Comparison of ENCODE assay signal across 12 mouse cellular contexts in the genomic region with DNA sequence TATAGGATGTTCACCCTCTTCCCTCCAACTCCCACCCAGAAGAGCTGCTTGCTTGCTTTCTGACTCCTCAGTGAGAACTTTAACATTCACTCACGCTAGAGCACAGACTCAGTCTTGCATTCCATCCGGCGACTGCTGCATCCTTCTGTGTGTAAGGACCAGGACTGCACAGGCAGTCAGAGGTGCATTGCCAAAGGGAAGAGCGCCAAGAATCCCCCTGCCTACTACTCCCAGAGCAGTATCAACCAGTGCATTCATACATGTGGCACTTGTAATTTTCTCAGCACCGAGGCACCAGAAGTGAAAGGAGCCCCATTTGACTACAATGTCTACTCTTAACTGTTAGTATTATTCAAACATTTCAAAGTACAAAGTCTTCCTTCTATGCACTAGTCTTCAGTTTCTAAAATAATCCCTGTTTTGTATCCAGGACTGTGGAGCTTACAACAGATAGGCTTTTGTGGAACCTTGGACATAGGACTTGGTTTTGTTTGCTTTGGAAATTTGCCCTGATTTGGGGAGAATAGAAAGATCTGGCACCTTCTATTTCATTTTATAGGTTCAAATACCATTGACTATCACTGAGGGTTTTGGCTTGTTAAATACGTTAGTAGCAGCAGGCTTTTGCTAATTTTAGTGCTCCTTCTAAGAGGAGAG.
DNase-seq lines count a peak whose midpoint lies in the region; ATAC-seq and TF ChIP-seq lines count a peak whose summit lies in the region.
"Had no signal": no experiment of that assay in that cellular context is flagged by ENCODE, and none has a peak within 500 bp of the region (broad histone marks: within the 10 kb centered on the region; RNA-seq: fewer than 3 reads in every experiment).

No protein-coding gene starts in this region.

- H3K36me3 ChIP-seq in heart, embryonic 10.5 days: peaks cover 5% of the 10 kb centered on the region; the same call in 1 of the 2 replicates
- peaks cover 10% of the 10 kb centered on the region; the same call in 1 of the 2 replicates for H3K36me3 ChIP-seq in lung, embryonic 15.5 days
- H3K36me3 ChIP-seq in liver, embryonic 12.5 days: peaks cover 33% of the 10 kb centered on the region
- H3K36me3 ChIP-seq in limb, embryonic 10.5 days: no peaks in the 10 kb centered on the region
- H3K36me3 ChIP-seq in kidney, adult 2 months (ENCODE audit: control insufficient read depth, insufficient read depth, low read length): peaks cover 1% of the 10 kb centered on the region; the same call in 1 of the 2 replicates

- H3K4me1 ChIP-seq in heart, embryonic 10.5 days: peaks cover 76% of the 10 kb centered on the region
- peaks cover 58% of the 10 kb centered on the region for H3K4me1 ChIP-seq in lung, embryonic 15.5 days
- H3K4me1 ChIP-seq in liver, embryonic 12.5 days: peaks cover 68% of the 10 kb centered on the region
- H3K4me1 ChIP-seq in limb, embryonic 10.5 days: no peaks in the 10 kb centered on the region; the same call in 1 of the 2 replicates
- no peaks in the 10 kb centered on the region for H3K4me1 ChIP-seq in kidney, adult 2 months (ENCODE audit: control insufficient read depth, insufficient read depth, low read length)

- no peaks in the 10 kb centered on the region for H3K27me3 ChIP-seq in heart, embryonic 10.5 days (ENCODE audit: insufficient read depth, poor library complexity, severe bottlenecking)
- no peaks in the 10 kb centered on the region for H3K27me3 ChIP-seq in lung, embryonic 15.5 days
- H3K27me3 ChIP-seq in liver, embryonic 12.5 days (replicated peaks): no peaks in the 10 kb centered on the region
- H3K27me3 ChIP-seq in limb, embryonic 10.5 days (ENCODE audit: low read depth, poor library complexity, severe bottlenecking): no peaks in the 10 kb centered on the region
- H3K27me3 ChIP-seq in kidney, adult 2 months (replicated peaks; ENCODE audit: control insufficient read depth, insufficient read depth, low read length): no peaks in the 10 kb centered on the region
- H3K27me3 ChIP-seq: limb, embryonic 15.5 days had no signal

- DNase-seq in heart, embryonic 10.5 days (ENCODE audit: low spot score): no peak
- DNase-seq in heart, adult 18-20 months: no peak
- DNase-seq in lung, postnatal 25 days (ENCODE audit: low spot score): no peak
- DNase-seq in brain, adult 2 months (ENCODE audit: low read depth, low spot score): peak; percentile 35
- DNase-seq in limb, embryonic 10.5 days (ENCODE audit: low spot score): no peak
- DNase-seq in kidney, adult 2 months: no peak
- DNase-seq: cerebellum, adult 11 months; right cerebral cortex, postnatal 25 days; thymus, postnatal 36 days had no signal

- no peak for TF ChIP-seq POLR2A in kidney, adult 2 months (IDR thresholded peaks at IDR 0.05; ENCODE audit: low read depth, low read length)

- peak; percentile 43; the same call in 1 of the 2 replicates for ATAC-seq in lung, embryonic 15.5 days (ENCODE audit: borderline replicate concordance, extremely low read depth, low FRiP score, low TSS enrichment)
- ATAC-seq in liver, embryonic 12.5 days: no peak

- H3K4me2 ChIP-seq in lung, embryonic 15.5 days: no peak overlapping the region
- H3K4me2 ChIP-seq in liver, embryonic 12.5 days: peak overlapping the region; percentile 0; the same call in 1 of the 2 replicates
- H3K4me2 ChIP-seq: limb, embryonic 15.5 days had no signal

- no peaks in the 10 kb centered on the region for H3K9me3 ChIP-seq in heart, embryonic 10.5 days
- H3K9me3 ChIP-seq in lung, embryonic 15.5 days: no peaks in the 10 kb centered on the region
- H3K9me3 ChIP-seq in liver, embryonic 12.5 days (replicated peaks): no peaks in the 10 kb centered on the region
- no peaks in the 10 kb centered on the region for H3K9me3 ChIP-seq in limb, embryonic 10.5 days (replicated peaks)
- H3K9me3 ChIP-seq: limb, embryonic 15.5 days had no signal

- peak overlapping the region; percentile 29; the same call in 1 of the 2 replicates for H3K27ac ChIP-seq in heart, embryonic 10.5 days
- H3K27ac ChIP-seq in lung, embryonic 15.5 days: peak overlapping the region; percentile 79
- H3K27ac ChIP-seq in liver, embryonic 12.5 days: peak overlapping the region; percentile 90
- H3K27ac ChIP-seq in limb, embryonic 10.5 days: no peak overlapping the region
- H3K27ac ChIP-seq in kidney, adult 2 months (ENCODE audit: insufficient read depth, low read depth, low read length): no peak overlapping the region
- H3K27ac ChIP-seq: limb, embryonic 15.5 days had no signal

- no peak overlapping the region for H3K9ac ChIP-seq in lung, embryonic 15.5 days
- H3K9ac ChIP-seq in liver, embryonic 12.5 days: peak overlapping the region; percentile 6
- H3K9ac ChIP-seq: limb, embryonic 15.5 days had no signal

- no peak overlapping the region for H3K4me3 ChIP-seq in heart, embryonic 10.5 days
- no peak overlapping the region for H3K4me3 ChIP-seq in lung, embryonic 15.5 days
- H3K4me3 ChIP-seq in liver, embryonic 12.5 days: no peak overlapping the region
- H3K4me3 ChIP-seq in limb, embryonic 10.5 days: no peak overlapping the region
- no peak overlapping the region for H3K4me3 ChIP-seq in kidney, adult 2 months (ENCODE audit: insufficient read depth, low read depth, low read length)
- H3K4me3 ChIP-seq: limb, embryonic 15.5 days had no signal

- no peak for TF ChIP-seq CTCF in kidney, adult 2 months (conservative IDR thresholded peaks at IDR 0.05; ENCODE audit: insufficient read depth, insufficient read length, low read depth, low read length)

- WGBS in heart, embryonic 10.5 days: 78% methylated on average over 6 of the region's 6 CpGs
- WGBS in lung, embryonic 15.5 days: 48% methylated on average over 6 of the region's 6 CpGs
- 86% methylated on average over 6 of the region's 6 CpGs for WGBS in liver, embryonic 12.5 days (ENCODE audit: insufficient replicate concordance)
- WGBS in limb, embryonic 10.5 days: 95% methylated on average over 6 of the region's 6 CpGs
- 68% methylated on average over 6 of the region's 6 CpGs for WGBS in kidney, adult 2 months

Comparison
In these comparisons a context has a peak if more than half of its experiments do, and no peak if none do; other contexts are left out.
1. H3K27ac ChIP-seq: peak in heart, embryonic 10.5 days (single experiment), lung, embryonic 15.5 days (single experiment) and liver, embryonic 12.5 days (single experiment); none in limb, embryonic 10.5 days (single experiment) and kidney, adult 2 months (single experiment).